Mouse (Mus musculus) neural tube, embryonic 11.5 days (tissue): ENCODE data around the gene Ccdc34. TPM values are rescaled to one million over a fixed set of nuclear protein-coding genes. Genes with fewer than 3 reads are reported as not detected.

Experiments
- ATAC-seq: fragments of 200-750 bp; cut with Nextera tagmentation; 2 replicates; pipeline ENCODE4 v1.8.0; 2017; ENCODE audit warnings: moderate number of reproducible peaks, mild to moderate bottlenecking, moderate TSS enrichment, moderate library complexity; ENCODE audit not compliant: insufficient read depth, low FRiP score, low TSS enrichment
- DNase-seq: peaks from one replicate; pipeline ENCODE4 v3.0.0-alpha.2; 2015; ENCODE audit warnings: low spot score
- H3K27ac ChIP-seq: fragments of 300-500 bp; sonication (generic); 2 replicates; pipeline ENCODE4 v1.5.1; 2014; ENCODE audit warnings: low read depth, mild to moderate bottlenecking, low read length
- H3K27me3 ChIP-seq: fragments of 300-500 bp; sonication (generic); 2 replicates; pipeline ENCODE4 v1.6.1; 2014; ENCODE audit warnings: mild to moderate bottlenecking, low read length, mixed read lengths; ENCODE audit not compliant: control insufficient read depth, insufficient read depth
- H3K36me3 ChIP-seq: fragments of 300-500 bp; sonication (generic); 2 replicates; pipeline ENCODE4 v1.6.1; 2014; ENCODE audit warnings: mild to moderate bottlenecking, low read length, moderate library complexity, mixed read lengths; ENCODE audit not compliant: control insufficient read depth, insufficient read depth
- H3K4me1 ChIP-seq: fragments of 300-500 bp; sonication (generic); 2 replicates; pipeline ENCODE4 v1.6.1; 2014; ENCODE audit warnings: low read length, mixed read lengths; ENCODE audit not compliant: control insufficient read depth, insufficient read depth
- H3K4me2 ChIP-seq: fragments of 300-500 bp; sonication (generic); 2 replicates; pipeline ENCODE4 v1.6.1; 2014; ENCODE audit warnings: low read depth, mild to moderate bottlenecking, moderate library complexity
- H3K4me3 ChIP-seq: fragments of 300-500 bp; sonication (generic); 2 replicates; pipeline ENCODE4 v1.5.1; 2014; ENCODE audit warnings: low read depth, low read length
- H3K9ac ChIP-seq: fragments of 300-500 bp; sonication (generic); 2 replicates; pipeline ENCODE4 v1.6.1; 2014; ENCODE audit warnings: mild to moderate bottlenecking, low read length
- H3K9me3 ChIP-seq: fragments of 300-500 bp; sonication (generic); 2 replicates; pipeline ENCODE4 v1.6.1; 2016; ENCODE audit warnings: low read length; ENCODE audit not compliant: control insufficient read depth
- WGBS: fragments of 180-500 bp; shearing (Covaris S2); extraction: QIAGEN DNeasy Blood & Tissue Kit; methylation state at CpG from one replicate; pipeline ENCODE4 v1.1.7; 2014; 5-methylcytosine and 5-hydroxymethylcytosine counted together
- polyA plus RNA-seq: library from polyadenylated mRNA; unstranded; fragments of >200 nt; fragmentation: Nextera tagmentation; extraction: Ambion mirVana; gene quantifications from 2 replicates; pipeline ENCODE4 v1.2.1, GENCODE M21; 2014

The Ccdc34 gene
- polyA plus RNA-seq: 52.3 and 53.8 TPM in 2 replicates

DNA sequence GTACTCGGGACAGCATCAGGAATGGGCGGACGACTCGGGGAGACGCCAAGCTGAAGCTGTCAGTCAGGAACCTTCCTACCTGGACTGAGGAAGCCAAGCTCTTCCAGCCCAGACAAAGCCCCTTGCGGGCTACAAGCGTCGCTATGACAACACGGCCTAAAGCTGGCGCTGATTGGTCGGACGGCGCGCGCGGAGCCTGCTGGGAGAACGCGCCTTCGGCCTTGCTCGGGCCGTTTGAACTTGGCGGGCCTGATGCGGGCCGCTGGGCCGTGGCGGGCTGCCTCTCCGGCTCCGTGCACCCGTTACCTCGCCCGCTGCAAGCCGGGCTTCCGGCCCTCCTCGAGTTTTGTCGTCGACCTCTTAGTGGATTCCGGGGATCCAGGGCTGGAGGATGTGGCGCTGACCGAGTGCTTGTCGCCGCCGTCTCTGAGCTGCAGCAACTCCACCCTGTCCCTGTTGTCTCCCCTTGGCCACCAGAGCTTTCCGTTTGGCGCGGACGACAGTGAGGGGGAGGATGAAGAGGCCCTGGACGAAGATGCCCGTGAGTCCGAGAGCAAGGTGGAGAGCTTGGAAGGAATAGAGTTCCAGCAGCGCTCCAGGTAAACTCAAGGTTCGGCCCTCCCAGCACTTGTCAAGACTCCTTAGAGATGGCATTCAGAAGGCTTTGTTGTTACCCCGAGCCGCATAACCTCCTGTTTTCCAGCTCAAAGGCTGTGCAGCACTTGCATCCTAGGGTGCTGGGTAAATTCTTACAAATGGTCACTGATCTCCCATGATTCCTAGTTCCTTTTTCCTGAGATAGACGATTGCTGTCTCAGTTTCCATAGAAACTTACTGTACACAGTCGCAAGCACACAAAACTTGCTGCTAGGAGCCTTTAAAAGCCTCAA is at the start of gene Ccdc34:
Gene Ccdc34, plus strand, starts transcription at position 202 of the 890 bp plus-strand sequence.
- H3K9ac ChIP-seq: peak within 1 kb of the TSS; percentile 93
- H3K36me3 ChIP-seq: peaks cover 2% of the 10 kb centered on the region; the same call in 1 of the 2 replicates
- under 1% methylated on average over 55 of the region's 55 CpGs for WGBS
- peaks cover 15% of the 10 kb centered on the region for H3K4me1 ChIP-seq
- no peaks in the 10 kb centered on the region for H3K27me3 ChIP-seq
- H3K27ac ChIP-seq: peak within 1 kb of the TSS; percentile 88
- H3K4me2 ChIP-seq: peak within 1 kb of the TSS; percentile 77
- peak within 1 kb of the TSS; percentile 79 for H3K4me3 ChIP-seq
- DNase-seq (peak; percentile 96), ATAC-seq (peak; percentile 98)
- H3K9me3 ChIP-seq: no peaks in the 10 kb centered on the region

DNA sequence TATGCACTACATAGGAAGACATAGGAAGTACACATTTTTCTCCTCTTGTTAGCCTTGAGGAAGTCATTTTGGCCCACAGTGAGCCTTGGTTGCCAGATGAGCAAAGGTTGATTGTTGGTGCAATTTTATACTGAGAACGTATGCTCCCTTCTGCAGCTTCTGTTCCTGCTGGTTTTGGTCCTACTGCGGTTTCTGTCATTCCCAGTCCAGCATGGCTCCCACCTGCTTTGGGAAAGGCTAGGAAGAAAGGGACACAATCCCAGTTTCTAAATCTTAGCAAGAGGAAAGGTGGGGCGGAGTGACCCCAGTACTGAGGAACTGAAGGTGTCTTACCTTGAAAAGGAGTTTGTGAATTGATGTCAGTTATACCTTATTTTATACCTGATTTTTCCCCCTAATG is 48.2 kb upstream of the Ccdc34 start:
- DNase-seq (no peak), ATAC-seq (no peak)
- Histone ChIP-seq H3K4me1 (peaks cover 9% of the 10 kb centered on the region), H3K9ac (no peak overlapping the region), H3K4me2 (no peak overlapping the region), H3K27me3 (no peaks in the 10 kb centered on the region), H3K36me3 (no peaks in the 10 kb centered on the region), H3K4me3 (no peak overlapping the region), H3K9me3 (no peaks in the 10 kb centered on the region), H3K27ac (no peak overlapping the region)
- 88% methylated on average over 3 of the region's 3 CpGs for WGBS

DNA sequence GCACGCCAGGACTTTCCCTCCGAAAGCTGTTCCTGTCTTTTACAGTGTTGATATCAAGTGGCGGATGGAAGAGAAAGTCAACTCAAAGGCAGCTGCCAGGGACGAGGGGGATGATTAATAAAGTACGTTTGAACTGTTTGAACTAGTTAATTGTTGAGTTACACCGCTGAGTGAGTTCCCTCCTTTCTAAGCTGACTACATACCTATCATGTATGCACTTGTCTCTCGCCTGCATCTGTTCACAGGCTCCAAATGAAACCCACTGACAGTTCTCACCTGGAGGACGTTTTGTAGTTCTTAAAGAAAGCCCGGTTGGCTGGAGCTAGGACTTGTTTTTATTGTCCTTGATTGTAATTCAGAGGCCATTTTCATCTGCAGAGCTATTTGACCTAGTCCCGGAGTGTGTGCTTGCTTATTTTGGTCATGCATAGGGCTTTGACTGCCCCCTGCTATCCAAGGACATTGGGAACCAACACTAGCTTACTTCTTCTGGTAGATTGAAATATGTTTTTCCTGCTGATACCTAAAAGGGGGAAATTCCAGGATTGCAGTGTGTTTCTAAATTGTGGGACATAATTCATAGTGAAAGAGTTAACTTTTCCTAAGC is 47.6 kb upstream of the Ccdc34 start:
- Histone ChIP-seq H3K4me2 (no peak overlapping the region), H3K4me1 (peaks cover 9% of the 10 kb centered on the region), H3K36me3 (no peaks in the 10 kb centered on the region), H3K27me3 (no peaks in the 10 kb centered on the region), H3K4me3 (no peak overlapping the region), H3K27ac (no peak overlapping the region), H3K9me3 (no peaks in the 10 kb centered on the region), H3K9ac (no peak overlapping the region)
- DNase-seq (no peak), ATAC-seq (no peak)
- 69% methylated on average over 10 of the region's 10 CpGs for WGBS

DNA sequence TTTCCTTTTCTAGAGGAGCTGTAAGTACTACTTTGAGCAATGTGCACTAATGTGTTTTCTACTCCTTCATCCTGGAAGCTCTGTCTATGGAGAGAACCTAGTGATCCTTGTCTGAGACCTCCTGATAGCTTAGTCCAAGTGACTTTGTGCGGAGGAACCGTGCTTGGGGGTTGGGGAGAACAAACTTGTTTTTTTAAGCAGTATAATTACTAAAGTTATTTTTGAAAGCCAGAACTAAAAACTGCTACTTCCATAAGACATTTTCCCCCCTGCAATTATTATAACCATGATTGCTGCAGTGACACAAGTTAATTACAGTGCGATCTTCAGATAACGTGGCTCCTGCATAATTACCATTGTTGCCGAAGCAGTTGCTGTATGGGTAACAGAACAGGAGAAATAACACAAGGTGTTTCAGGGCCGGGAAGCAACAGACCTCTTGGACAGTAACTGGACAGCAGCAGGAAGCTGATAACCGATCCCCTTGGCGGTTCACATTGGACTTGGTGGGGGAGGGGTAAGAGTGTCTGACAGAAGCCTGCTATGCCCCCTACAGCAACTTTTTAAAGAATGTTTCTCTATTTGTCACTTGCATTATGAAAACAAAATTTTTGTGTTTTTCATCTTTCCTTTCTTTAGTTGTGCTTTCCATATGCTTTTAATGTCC is 46.7 kb upstream of the Ccdc34 start:
- Histone ChIP-seq H3K27me3 (no peaks in the 10 kb centered on the region), H3K9ac (no peak overlapping the region), H3K27ac (no peak overlapping the region), H3K9me3 (no peaks in the 10 kb centered on the region), H3K4me1 (peaks cover 9% of the 10 kb centered on the region), H3K4me3 (no peak overlapping the region), H3K36me3 (no peaks in the 10 kb centered on the region), H3K4me2 (no peak overlapping the region)
- ATAC-seq: no peak
- 66% methylated on average over 8 of the region's 8 CpGs for WGBS
- DNase-seq: no peak

DNA sequence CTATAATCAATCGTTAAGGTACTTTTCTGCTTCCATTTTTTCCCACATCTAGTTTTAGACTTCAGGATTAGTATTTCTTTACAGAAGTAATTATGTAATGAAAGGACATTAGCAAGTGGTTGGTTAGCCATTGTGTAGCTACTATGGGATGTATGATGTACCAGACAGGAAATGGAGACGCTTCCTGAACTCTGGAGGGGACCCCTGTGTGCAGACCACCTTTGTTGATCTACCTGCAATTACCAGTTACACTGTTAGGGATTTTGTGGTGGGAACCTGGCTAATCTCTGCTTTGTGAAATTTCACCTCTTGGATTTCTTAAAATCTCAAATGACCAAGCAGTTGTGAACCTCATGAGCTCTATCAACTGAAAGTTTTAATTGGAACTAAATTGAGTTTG is 45.3 kb upstream of the Ccdc34 start:
- ATAC-seq (no peak), DNase-seq (no peak)
- Histone ChIP-seq H3K4me2 (no peak overlapping the region), H3K27ac (no peak overlapping the region), H3K27me3 (no peaks in the 10 kb centered on the region), H3K9me3 (no peaks in the 10 kb centered on the region), H3K9ac (no peak overlapping the region), H3K36me3 (no peaks in the 10 kb centered on the region), H3K4me1 (peaks cover 9% of the 10 kb centered on the region), H3K4me3 (no peak overlapping the region)
- WGBS: 88% methylated on average over 2 of the region's 2 CpGs

DNA sequence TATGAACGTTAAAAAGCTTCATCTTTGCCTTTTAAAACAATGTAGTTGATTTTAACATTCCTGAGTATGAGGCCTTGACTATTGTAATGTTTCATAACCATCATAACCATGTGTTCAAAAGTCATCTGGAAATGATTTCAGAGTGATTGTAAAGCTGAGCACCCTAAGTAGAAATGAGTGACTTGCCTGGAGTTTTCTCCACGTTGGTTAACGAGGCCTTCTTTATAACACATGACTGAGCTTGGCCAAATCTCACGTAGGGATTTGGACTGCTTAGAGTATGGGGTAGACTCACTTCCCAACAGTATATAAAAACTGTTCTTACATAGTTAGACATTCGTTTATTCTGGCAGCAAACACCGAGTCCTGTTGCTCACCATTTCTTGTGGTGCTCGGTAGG is 44.7 kb upstream of the Ccdc34 start:
- DNase-seq (no peak), ATAC-seq (no peak)
- no peaks in the 10 kb centered on the region for H3K36me3 ChIP-seq
- H3K27me3 ChIP-seq: no peaks in the 10 kb centered on the region
- 82% methylated on average over 7 of the region's 7 CpGs for WGBS
- H3K4me1 ChIP-seq: peaks cover 9% of the 10 kb centered on the region
- no peaks in the 10 kb centered on the region for H3K9me3 ChIP-seq
- H3K4me3 ChIP-seq: no peak overlapping the region
- no peak overlapping the region for H3K4me2 ChIP-seq
- no peak overlapping the region for H3K27ac ChIP-seq
- H3K9ac ChIP-seq: no peak overlapping the region

DNA sequence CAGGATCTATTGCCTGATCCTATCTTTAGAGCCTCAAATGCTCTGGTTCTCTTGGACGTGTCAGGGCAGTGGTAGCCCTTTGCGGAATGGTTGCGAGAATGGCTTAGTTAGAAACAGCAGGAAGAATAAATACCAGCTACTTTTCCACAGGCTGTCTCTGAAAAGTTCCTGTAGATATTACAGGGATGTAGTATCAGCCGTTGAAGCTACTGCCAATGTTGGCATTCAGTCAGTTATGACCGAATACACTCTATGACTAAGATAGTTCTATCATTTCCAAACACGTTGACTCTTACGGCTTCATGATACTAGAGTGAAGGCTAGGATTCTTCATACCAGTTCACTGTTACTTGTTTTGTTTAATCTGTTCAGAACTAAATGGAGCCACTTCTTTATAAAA is 42.8 kb upstream of the Ccdc34 start:
- Histone ChIP-seq H3K4me3 (no peak overlapping the region), H3K4me2 (no peak overlapping the region), H3K4me1 (peaks cover 3% of the 10 kb centered on the region; the same call in 1 of the 2 replicates), H3K27me3 (no peaks in the 10 kb centered on the region), H3K27ac (no peak overlapping the region), H3K9ac (no peak overlapping the region), H3K9me3 (no peaks in the 10 kb centered on the region), H3K36me3 (no peaks in the 10 kb centered on the region)
- no peak for DNase-seq
- ATAC-seq: no peak
- WGBS: 97% methylated on average over 7 of the region's 7 CpGs

DNA sequence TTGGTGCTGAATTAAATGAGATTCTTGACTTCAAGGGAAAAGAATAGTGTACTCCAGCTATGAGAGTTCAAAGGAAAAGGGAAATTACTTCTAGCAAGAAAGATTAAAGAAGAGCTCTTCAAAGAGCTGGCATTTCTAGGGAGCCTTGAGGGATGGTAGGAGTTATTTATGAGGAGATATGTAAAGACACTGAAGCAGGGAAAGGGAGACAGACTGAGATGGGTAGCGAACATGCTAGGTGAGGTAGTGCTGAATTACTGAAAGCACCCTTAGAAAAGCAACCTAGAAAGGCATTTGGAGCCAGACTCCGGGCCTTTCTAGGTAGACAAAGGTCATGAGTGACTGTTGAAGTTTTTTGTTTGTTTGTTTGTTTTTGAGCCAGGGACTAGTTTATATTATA is 41.4 kb upstream of the Ccdc34 start:
- Histone ChIP-seq H3K27me3 (no peaks in the 10 kb centered on the region), H3K4me1 (no peaks in the 10 kb centered on the region), H3K4me3 (no peak overlapping the region), H3K9me3 (no peaks in the 10 kb centered on the region), H3K36me3 (no peaks in the 10 kb centered on the region), H3K4me2 (no peak overlapping the region), H3K27ac (no peak overlapping the region), H3K9ac (no peak overlapping the region)
- no peak for ATAC-seq
- DNase-seq: no peak
- WGBS: 89% methylated on average over 2 of the region's 2 CpGs
